Mouse (Mus musculus) gastrocnemius, adult 18-20 months (tissue): ENCODE results near the gene Atxn1. TPM values are rescaled to one million over a fixed set of nuclear protein-coding genes. Genes with fewer than 3 reads are reported as not detected.

ENCODE experiments used
- DNase-seq: peaks from one replicate; pipeline ENCODE4 v3.0.0; 2021; ENCODE audit warnings: low spot score
- total RNA-seq, 2 experiments: library from RNA; stranded (reverse); gene quantifications; 2 replicates each; pipeline ENCODE4 v1.2.3; 2021

The Atxn1 gene
- total RNA-seq, 2 experiments from 2014 or later, result 38.7 to 51.0 TPM

GRCm38 (mm10) chr13:45734531-45734930 lies 230.3 kb downstream of the Atxn1 start:
- no peak for DNase-seq

DNA sequence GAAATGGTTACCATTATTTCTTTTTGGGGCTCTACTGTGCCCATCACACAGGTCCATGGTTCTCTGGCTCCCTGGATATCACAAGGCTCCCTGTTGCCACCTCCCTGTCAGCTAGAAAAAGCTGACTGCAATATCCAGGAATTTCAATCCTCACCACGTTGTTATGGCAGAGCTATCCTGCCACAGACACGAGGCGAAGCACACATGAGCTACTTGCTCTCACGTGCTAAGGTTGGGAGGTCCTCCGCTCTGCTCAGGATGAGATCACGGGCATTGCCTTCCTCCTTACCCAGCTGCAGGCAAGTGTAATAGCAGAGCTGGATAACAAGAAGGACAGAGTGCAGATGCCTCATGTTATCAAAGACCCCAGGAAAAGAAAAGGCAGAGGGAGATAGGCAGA lies 232.2 kb downstream of the Atxn1 start:
- DNase-seq, result no peak

DNA sequence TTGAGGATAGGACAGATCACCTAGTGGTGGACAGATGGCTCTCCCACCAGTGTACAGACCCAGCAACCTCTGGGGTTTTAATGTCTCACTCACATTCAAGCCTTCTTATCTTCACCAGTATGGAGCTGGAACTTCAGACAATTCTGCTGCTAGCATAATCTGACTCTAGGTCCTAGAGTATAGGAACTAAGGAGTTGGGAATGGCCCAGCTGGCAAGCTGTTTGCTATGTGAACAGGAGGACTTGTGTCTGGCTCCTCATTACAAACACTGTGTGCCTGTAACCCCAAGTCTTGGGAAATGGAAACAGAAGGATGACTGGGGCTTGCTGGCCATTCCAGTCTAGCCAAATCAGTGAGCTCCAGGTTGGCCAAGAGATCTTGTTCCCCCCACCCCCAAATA lies 237.9 kb downstream of the Atxn1 start:
- DNase-seq, result no peak

DNA sequence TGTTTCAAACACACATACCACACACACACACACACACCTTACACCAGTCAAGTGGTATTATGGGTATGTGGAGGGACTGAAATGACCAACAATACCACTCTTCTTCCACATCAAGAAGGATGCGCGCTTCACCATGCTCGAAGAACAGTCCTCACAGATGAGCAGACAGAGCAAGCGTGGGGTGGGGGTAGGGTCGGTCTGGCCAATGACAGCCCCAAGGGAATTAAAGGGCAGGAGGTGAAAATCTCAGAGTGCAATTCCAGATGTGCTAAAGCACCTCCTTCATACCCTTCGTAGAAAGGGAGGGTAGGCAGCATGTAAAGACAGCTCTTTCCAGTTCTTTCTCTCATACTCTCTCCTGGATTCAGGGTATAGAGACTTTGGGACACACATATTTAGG lies 238.6 kb downstream of the Atxn1 start:
- DNase-seq, result no peak

DNA sequence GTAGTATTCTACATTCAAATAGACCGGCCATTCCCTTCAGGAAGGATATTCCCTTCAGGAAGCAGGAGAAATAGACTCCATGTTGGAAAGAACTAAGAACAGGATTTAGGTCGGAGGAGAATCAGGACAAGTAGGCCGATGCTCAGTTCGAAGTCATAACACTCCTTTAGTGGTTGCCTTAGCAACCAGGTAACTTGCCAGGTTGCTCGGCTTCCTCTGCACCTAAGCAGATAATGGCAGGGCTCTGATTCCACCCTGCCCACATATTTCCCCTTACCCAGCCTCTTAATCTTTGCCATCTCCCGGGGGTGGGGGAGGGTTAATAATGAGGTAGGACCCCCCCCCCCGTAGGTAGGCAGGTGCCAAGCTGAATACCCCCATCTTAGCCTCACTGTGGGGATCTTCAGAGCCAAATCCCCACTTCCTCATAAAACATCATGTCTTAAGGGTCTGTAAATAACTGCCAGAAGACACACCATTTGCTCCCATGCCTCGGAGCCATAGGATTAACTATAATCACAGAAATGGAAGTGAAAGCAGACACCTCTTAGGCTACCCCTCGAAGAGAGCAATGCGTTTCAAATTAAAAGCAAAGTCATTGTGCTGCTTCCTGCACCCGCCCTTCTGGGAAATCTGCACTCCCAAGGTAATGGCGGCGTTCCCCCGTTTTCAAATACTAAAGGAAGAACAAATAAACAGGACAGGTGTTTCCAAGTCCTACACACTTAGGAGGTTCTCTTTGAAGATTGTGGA lies 240.1 kb downstream of the Atxn1 start:
- DNase-seq, result no peak

DNA sequence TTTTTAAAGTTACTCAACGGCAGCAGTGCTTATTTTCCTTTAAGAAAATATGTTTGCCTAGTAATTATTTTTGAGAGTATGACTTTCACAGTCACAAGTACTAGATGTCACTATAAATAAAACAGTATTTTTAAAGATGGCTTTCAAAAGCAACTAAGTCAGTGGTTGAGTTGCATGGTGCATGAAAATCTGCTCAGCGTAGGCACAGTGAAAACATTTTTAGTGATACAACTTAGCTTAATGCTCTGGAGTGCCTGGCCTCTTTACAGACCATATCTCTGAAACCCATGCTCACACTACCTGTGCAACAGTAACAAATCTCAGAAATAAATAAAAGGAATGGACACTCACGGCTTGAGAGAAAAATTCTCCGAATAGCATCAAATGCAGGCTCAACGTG lies 241.9 kb downstream of the Atxn1 start:
- no peak for DNase-seq

GRCm38 (mm10) chr13:45721621-45722020 lies 243.2 kb downstream of the Atxn1 start:
- DNase-seq, result peak; percentile 53

DNA sequence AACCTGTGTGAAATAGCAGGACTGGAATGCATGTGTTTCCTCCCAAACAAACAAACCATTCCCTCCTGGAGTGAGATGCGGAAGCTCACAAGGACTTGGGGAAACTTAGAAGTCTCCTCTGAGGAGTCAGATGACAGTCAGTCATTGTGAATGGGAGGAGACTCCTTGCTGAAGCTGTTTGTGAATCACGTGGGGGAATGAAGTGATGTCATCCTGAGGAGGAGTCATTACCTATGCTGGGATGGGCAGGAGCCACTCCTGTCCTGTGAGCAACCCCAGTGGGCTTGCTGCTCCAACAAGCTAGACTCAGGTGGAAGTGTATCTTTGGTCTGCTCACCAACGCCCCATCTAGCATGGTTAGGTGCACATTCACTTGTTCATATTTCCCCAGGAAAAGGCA lies 246.0 kb downstream of the Atxn1 start:
- no peak for DNase-seq

DNA sequence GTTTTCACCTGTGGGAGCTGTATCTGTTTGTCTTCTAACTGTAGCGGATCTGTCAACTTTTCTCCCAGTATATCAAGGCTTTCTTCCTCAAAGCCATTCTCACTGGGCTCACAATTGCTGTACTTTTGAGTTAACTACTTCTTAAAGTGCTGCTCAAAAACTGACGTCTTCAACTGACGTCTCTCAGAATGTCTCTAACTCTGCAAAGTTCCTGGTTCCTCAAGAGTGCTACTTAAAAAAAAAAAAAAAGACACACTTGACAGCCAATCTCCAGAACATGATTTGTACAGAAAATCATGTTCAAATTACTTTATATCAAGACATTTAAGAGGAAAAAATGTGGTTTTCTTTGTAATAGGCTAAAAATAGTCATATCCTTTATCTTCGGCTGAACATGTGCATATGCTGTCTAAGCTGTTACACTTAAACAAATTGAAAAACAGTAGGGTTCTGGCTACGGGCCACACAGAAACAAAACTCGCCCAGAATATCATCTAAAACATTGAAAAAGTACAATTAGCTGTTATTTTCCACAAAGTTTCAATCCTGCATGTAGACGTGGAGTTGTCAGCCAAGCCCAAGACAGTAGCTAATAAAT lies 249.1 kb downstream of the Atxn1 start:
- no peak for DNase-seq

GRCm38 (mm10) chr13:45710041-45710440 lies 254.8 kb downstream of the Atxn1 start:
- no peak for DNase-seq

GRCm38 (mm10) chr13:45709402-45709801 lies 255.4 kb downstream of the Atxn1 start:
- no peak for DNase-seq

DNA sequence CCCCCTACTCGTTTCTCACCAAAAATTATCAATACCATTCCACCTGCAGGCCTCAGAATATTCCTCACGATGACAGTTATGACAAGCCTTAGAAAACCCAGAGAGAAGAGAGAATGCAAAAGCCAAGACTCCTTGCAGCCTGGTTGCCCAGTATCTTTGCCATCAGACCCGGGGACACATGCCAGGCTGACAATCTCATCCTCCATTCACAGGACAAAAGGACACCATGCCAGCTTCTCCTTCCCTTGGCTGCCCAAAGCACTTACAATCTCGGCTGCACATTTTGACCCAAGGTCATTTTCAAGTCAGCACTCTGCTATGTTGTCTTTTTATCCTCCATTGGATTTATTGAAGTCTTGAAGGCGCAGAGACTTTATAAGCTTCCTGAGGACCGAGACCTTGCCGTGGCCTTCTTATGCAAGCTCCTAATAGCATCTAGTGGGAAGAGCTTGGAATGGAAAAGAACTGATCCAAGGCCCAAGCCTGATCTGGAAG lies 263.5 kb downstream of the Atxn1 start:
- no peak for DNase-seq

DNA sequence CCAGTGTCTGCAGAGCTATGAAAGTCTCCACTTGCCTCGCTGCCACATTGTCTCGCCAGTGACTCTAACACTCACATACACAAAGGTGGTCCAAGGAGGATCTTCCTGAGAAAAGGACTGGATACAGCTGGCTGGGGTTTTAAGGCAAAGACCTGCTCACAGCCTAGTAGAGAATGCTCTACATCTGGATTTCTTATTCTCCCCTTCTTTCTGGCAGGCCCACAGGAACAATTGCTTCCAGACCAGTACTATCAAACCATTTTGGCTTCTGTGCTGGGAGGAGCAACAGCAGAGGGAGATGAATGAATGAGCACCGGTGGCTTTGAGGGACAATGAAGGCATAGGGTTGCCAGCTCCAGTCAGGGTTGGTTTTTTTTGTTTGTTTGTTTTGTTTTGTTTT lies 265.8 kb downstream of the Atxn1 start:
- DNase-seq, result no peak

DNA sequence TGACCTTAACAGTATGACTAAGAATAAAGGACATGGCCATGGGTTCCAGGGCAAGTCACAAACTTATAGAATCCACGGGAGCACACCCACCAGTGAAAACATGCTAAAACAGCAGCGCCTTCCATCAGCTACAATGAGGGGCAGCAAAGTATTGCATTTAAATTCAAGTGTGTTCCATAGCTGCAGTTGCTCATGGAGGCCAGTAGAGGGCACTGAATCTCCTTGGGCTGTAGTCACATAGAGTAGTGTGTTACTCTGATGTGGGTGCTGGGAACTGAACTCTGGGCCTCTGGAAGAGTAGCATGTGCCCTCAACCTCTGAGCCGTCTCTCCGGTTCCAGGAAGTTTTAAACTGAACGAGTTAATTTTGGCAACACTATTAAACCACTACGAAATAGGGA lies 268.8 kb downstream of the Atxn1 start:
- no peak for DNase-seq

GRCm38 (mm10) chr13:45694921-45695437 lies 269.8 kb downstream of the Atxn1 start:
- peak; percentile 15 for DNase-seq

- no peak for DNase-seq
Observed at GRCm38 (mm10) chr13:45693953-45694352, 270.9 kb downstream of the Atxn1 start.

DNA sequence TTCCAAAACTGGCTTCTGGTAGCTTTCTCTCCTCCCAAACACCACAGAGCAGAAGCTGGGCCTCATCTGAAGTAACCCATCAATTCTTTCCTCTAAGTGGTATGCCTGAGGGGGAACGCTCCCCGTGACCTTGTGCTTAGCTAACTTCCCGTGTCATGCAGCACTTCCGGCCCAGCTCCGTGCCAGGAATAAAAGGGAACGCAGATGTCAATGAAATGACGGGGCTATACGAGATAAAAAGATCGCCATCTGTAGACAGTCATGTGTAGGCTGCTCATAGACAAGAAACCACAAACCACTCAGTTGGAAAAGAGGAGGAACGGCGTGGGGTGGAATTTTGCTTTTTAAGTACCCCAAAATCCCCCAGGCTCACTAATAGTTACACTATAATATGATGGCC lies 271.3 kb downstream of the Atxn1 start:
- no peak for DNase-seq

DNA sequence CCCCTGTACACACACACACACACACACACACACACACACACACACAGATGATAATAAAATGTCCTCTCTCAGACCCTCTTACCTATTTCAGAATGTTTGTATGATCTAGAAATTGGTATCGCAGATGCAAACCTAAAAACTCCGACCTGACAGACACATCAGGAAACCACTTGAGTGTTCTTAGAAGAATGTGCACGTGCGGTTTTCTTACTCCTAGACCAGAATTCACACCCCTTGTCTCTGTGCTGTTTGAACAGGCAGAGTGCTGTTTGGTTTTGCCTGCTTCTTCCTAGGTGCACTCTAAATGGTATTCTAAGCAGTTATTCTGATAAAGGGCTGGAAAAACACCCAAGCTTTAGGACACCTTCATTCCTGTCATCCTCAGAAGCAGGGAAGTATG lies 271.7 kb downstream of the Atxn1 start:
- DNase-seq, result no peak

DNA sequence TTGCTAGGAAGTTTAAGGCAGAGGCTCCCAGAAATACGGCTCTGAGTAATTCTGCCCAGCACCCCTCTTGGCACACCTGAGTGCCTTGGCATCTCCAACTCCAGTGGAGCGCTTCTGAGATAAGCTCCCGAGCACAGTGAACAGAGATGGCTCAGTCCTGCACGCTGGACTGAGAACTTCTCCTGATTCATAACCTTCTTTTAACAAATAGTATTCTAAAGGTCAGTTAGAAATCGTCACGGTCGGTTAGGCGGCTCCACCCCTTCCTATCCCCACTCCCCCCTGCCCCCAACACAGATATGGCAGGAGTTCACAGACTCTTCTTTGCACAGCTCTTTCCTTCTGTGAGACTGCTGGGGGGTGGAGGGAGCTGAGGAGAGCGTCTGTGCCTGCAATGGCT lies 272.4 kb downstream of the Atxn1 start:
- no peak for DNase-seq

DNA sequence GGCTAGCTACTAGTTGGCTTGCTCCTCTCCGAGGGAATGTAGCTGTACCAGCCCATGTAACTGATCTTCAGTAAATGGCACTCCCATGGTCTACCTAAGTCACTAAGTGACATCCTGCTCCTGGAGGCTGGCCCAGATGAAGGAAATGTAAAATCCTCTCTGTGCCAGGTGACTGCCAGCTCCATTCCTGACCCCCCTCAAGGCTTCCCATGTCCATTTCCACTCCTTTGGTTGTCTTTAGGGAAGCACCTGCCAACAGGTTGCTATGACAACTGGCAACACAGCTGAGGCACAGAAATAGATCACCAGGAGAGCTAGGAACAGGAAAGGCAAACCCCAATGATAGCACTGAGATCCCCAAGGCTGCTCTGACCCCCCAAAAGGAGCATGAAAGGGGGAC lies 274.4 kb downstream of the Atxn1 start:
- DNase-seq, result peak; percentile 66

DNA sequence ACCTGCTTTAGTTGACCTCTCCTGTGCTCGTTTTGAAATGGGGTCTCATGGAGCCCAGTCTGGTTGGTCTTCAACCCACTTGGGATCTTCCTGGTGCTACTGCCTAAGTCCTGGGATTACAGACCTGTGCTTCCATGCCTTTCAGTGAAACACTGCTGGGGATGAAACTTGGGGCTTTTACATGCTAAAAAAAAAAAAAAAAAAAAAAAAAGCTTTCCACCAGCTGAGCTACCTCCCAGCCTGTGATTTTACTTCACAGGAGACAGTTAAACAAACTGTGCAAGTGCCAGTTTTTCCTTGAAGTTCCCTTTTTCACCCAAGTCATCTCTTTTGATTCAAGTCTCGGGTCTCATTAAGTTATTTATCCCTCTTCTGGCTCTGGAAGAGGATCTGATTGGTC lies 275.9 kb downstream of the Atxn1 start:
- DNase-seq, result no peak

DNA sequence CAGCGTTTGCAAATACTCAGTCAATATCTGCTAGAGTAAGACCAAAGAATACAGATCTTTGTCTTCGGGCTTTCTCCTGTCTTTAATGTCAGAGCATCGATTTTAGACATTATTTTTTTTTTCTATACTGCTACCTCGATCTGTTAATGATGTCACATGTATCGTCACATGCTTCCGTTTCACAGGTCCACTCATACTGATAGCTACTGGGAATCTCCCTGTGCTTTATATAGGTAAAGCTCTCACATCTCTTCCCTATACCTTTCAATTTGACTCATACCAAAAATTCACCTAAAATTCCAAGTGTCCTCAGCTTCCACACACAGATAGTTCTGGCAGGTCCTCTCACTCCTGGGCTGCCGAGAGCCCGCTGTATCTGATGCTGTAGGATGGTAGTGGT lies 277.2 kb downstream of the Atxn1 start:
- no peak for DNase-seq

DNA sequence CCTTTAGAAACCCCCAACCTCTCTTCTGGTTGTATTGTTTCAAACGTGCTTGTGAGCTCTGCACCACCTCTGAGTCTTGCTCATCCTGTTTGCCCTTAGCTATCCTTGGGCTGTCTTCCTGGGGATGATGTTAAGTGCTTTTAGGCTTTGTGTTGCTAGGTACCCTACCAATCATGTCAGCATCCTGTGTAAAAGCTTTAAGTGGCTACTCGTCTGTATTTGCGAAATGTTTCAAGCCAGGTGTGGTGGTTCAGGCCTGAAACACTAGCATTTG lies 278.6 kb downstream of the Atxn1 start:
- no peak for DNase-seq
